Mouse (Mus musculus) midbrain, embryonic 14.5 days (tissue): ENCODE data around the gene Limch1. TPM values are rescaled to one million over a fixed set of nuclear protein-coding genes. Genes with fewer than 3 reads are reported as not detected.

Source experiments
- ATAC-seq: fragments of 200-750 bp; cut with Nextera tagmentation; 2 replicates; pipeline ENCODE4 v1.8.0; 2017; ENCODE audit warnings: moderate number of reproducible peaks, moderate library complexity; ENCODE audit not compliant: low FRiP score, low TSS enrichment
- DNase-seq: peaks from one replicate; pipeline ENCODE4 v3.0.0-alpha.2; 2015
- H3K27ac ChIP-seq: fragments of 300-500 bp; sonication (generic); replicated peaks from 2 replicates; pipeline ENCODE4 v1.5.1; 2014; ENCODE audit warnings: mild to moderate bottlenecking, low read depth, low read length, moderate library complexity
- H3K27me3 ChIP-seq: fragments of 300-500 bp; sonication (generic); 2 replicates; pipeline ENCODE4 v1.6.1; 2014; ENCODE audit warnings: low read length, control low read depth, mixed read lengths; ENCODE audit not compliant: control insufficient read depth, insufficient read depth
- H3K36me3 ChIP-seq: fragments of 300-500 bp; sonication (generic); 2 replicates; pipeline ENCODE4 v1.6.1; 2014; ENCODE audit warnings: low read length, control low read depth; ENCODE audit not compliant: control insufficient read depth, insufficient read depth
- H3K4me1 ChIP-seq: fragments of 300-500 bp; sonication (generic); 2 replicates; pipeline ENCODE4 v1.6.1; 2014; ENCODE audit warnings: mild to moderate bottlenecking, antibody characterized with exemption, low read length, control low read depth; ENCODE audit not compliant: control insufficient read depth, insufficient read depth
- H3K4me2 ChIP-seq: fragments of 300-500 bp; sonication (generic); 2 replicates; pipeline ENCODE4 v1.6.1; 2014; ENCODE audit warnings: mild to moderate bottlenecking, low read length, moderate library complexity
- H3K4me3 ChIP-seq: fragments of 300-500 bp; sonication (generic); replicated peaks from 2 replicates; pipeline ENCODE4 v1.5.1; 2014; ENCODE audit warnings: low read depth, low read length
- H3K9ac ChIP-seq: fragments of 300-500 bp; sonication (generic); replicated peaks from 2 replicates; pipeline ENCODE4 v1.6.1; 2014; ENCODE audit warnings: mild to moderate bottlenecking, low read length, moderate library complexity
- H3K9me3 ChIP-seq: fragments of 300-500 bp; sonication (generic); 2 replicates; pipeline ENCODE4 v1.6.1; 2016; ENCODE audit warnings: low read length, control low read depth, mixed read lengths; ENCODE audit not compliant: control insufficient read depth
- WGBS: fragments of 180-500 bp; shearing (Covaris S2); extraction: QIAGEN DNeasy Blood & Tissue Kit; methylation state at CpG from one replicate; pipeline ENCODE4 v1.1.7; 2014; 5-methylcytosine and 5-hydroxymethylcytosine counted together
- polyA plus RNA-seq: library from polyadenylated mRNA; unstranded; fragments of >200 nt; fragmentation: Nextera tagmentation; extraction: Ambion mirVana; gene quantifications from 2 replicates; pipeline ENCODE4 v1.2.1, GENCODE M21; 2014

Limch1 gene
- polyA plus RNA-seq, 1 experiment from 2014 or later = 56.5 TPM

GRCm38 (mm10) chr5:66842776-66843175 is 97.1 kb downstream of the Limch1 start:
- WGBS = 95% methylated on average over 5 of the region's 5 CpGs
- Histone ChIP-seq H3K27me3 (no peaks in the 10 kb centered on the region), H3K27ac (no peak overlapping the region), H3K4me2 (no peak overlapping the region), H3K4me1 (no peaks in the 10 kb centered on the region), H3K4me3 (no peak overlapping the region), H3K36me3 (no peaks in the 10 kb centered on the region), H3K9ac (no peak overlapping the region), H3K9me3 (no peaks in the 10 kb centered on the region)
- ATAC-seq (no peak), DNase-seq (no peak)

GRCm38 (mm10) chr5:66848136-66848535 is 102.5 kb downstream of the Limch1 start:
- no peak overlapping the region for H3K4me3 ChIP-seq
- no peak overlapping the region for H3K4me2 ChIP-seq
- H3K27ac ChIP-seq = no peak overlapping the region
- ATAC-seq (no peak), DNase-seq (no peak)
- no peaks in the 10 kb centered on the region for H3K9me3 ChIP-seq
- H3K27me3 ChIP-seq = no peaks in the 10 kb centered on the region
- peaks cover 20% of the 10 kb centered on the region for H3K4me1 ChIP-seq
- no peaks in the 10 kb centered on the region for H3K36me3 ChIP-seq
- WGBS = 77% methylated on average over 7 of the region's 7 CpGs
- no peak overlapping the region for H3K9ac ChIP-seq

GRCm38 (mm10) chr5:66849148-66849547 is 103.5 kb downstream of the Limch1 start:
- Histone ChIP-seq H3K9ac (no peak overlapping the region), H3K4me2 (no peak overlapping the region), H3K4me3 (no peak overlapping the region), H3K27me3 (no peaks in the 10 kb centered on the region), H3K36me3 (no peaks in the 10 kb centered on the region), H3K27ac (no peak overlapping the region), H3K4me1 (peaks cover 20% of the 10 kb centered on the region), H3K9me3 (no peaks in the 10 kb centered on the region)
- DNase-seq (no peak), ATAC-seq (no peak)
- 90% methylated on average over 4 of the region's 4 CpGs for WGBS

- Histone ChIP-seq H3K4me2 (no peak overlapping the region), H3K4me1 (peaks cover 20% of the 10 kb centered on the region), H3K36me3 (no peaks in the 10 kb centered on the region), H3K4me3 (no peak overlapping the region), H3K27ac (peak overlapping the region; percentile 58), H3K9me3 (no peaks in the 10 kb centered on the region), H3K27me3 (no peaks in the 10 kb centered on the region), H3K9ac (no peak overlapping the region)
- 48% methylated on average over 11 of the region's 11 CpGs for WGBS
- ATAC-seq (no peak), DNase-seq (peak; percentile 37)
These were observed 105.2 kb downstream of the Limch1 start for GRCm38 (mm10) chr5:66850721-66851251.

GRCm38 (mm10) chr5:66851708-66852107 is 106.1 kb downstream of the Limch1 start:
- DNase-seq = no peak
- Histone ChIP-seq H3K4me3 (no peak overlapping the region), H3K9me3 (no peaks in the 10 kb centered on the region), H3K4me1 (peaks cover 20% of the 10 kb centered on the region), H3K4me2 (no peak overlapping the region), H3K27me3 (no peaks in the 10 kb centered on the region), H3K27ac (peak overlapping the region; percentile 58), H3K36me3 (no peaks in the 10 kb centered on the region), H3K9ac (no peak overlapping the region)
- WGBS = 59% methylated on average over 5 of the region's 5 CpGs
- ATAC-seq = peak; percentile 20; the same call in 1 of the 2 replicates

- no peak for ATAC-seq
- Histone ChIP-seq H3K4me1 (peaks cover 20% of the 10 kb centered on the region), H3K27me3 (no peaks in the 10 kb centered on the region), H3K4me3 (no peak overlapping the region), H3K36me3 (no peaks in the 10 kb centered on the region), H3K9me3 (no peaks in the 10 kb centered on the region), H3K27ac (no peak overlapping the region), H3K4me2 (no peak overlapping the region), H3K9ac (no peak overlapping the region)
- no peak for DNase-seq
- WGBS = 94% methylated on average over 5 of the region's 5 CpGs
These were observed 108.6 kb downstream of the Limch1 start for GRCm38 (mm10) chr5:66854263-66854662.

- peaks cover 13% of the 10 kb centered on the region for H3K4me1 ChIP-seq
- H3K9ac ChIP-seq = no peak overlapping the region
- ATAC-seq (no peak), DNase-seq (peak; percentile 71)
- H3K4me2 ChIP-seq = no peak overlapping the region
- no peaks in the 10 kb centered on the region for H3K36me3 ChIP-seq
- no peak overlapping the region for H3K27ac ChIP-seq
- H3K9me3 ChIP-seq = no peaks in the 10 kb centered on the region
- 70% methylated on average over 11 of the region's 11 CpGs for WGBS
- no peak overlapping the region for H3K4me3 ChIP-seq
- H3K27me3 ChIP-seq = no peaks in the 10 kb centered on the region
These were observed 109.9 kb downstream of the Limch1 start for GRCm38 (mm10) chr5:66855358-66856107.

GRCm38 (mm10) chr5:66859506-66859905 is 113.9 kb downstream of the Limch1 start:
- WGBS = 90% methylated on average over 3 of the region's 3 CpGs
- H3K9me3 ChIP-seq = no peaks in the 10 kb centered on the region

More at GRCm38 (mm10) chr5:66859506-66859905, 113.9 kb downstream of the Limch1 start:
- Histone ChIP-seq H3K27ac (no peak overlapping the region), H3K4me1 (0 out of 2 replicates have a peak, but pooled peaks cover 4% of the 10 kb centered on the region), H3K4me2 (no peak overlapping the region), H3K27me3 (no peaks in the 10 kb centered on the region), H3K9ac (no peak overlapping the region), H3K4me3 (no peak overlapping the region), H3K36me3 (no peaks in the 10 kb centered on the region)
- no peak for DNase-seq
- ATAC-seq = no peak
